Mouse (Mus musculus): ENCODE measurements around the gene Rpp21. TPM values are rescaled to one million over a fixed set of nuclear protein-coding genes. Genes with fewer than 3 reads are reported as not detected.

Rpp21 gene
- 133 and 167 TPM in 2 replicates for polyA plus RNA-seq (2014; fragmentation: Nextera tagmentation; extraction: Ambion mirVana)

- H3K4me2 ChIP-seq (replicated peaks; ENCODE audit: low read depth, low read length), result peak within 1 kb of the TSS; percentile 44
- no peak for ATAC-seq (ENCODE audit: insufficient number of reproducible peaks, insufficient read depth, low FRiP score, low read depth)
- H3K9ac ChIP-seq (replicated peaks; ENCODE audit: low read depth, low read length), result peak within 1 kb of the TSS; percentile 69
- no peaks in the 10 kb centered on the region for H3K27me3 ChIP-seq (ENCODE audit: control insufficient read depth, insufficient read depth, low read length)
- peaks cover 29% of the 10 kb centered on the region for H3K36me3 ChIP-seq (ENCODE audit: control insufficient read depth, insufficient read depth, low read length)
- 0 out of 2 replicates have a peak, but pooled peaks cover 4% of the 10 kb centered on the region for H3K4me1 ChIP-seq (ENCODE audit: control insufficient read depth, insufficient read depth, low read length)
- WGBS, result 49% methylated on average over 6 of the region's 6 CpGs
- peak within 1 kb of the TSS; percentile 84 for H3K4me3 ChIP-seq (ENCODE audit: low read depth, low read length)
- H3K27ac ChIP-seq (ENCODE audit: low read length), result peak within 1 kb of the TSS; percentile 68
- H3K9me3 ChIP-seq (ENCODE audit: control insufficient read depth, low read depth, low read length), result no peaks in the 10 kb centered on the region
Measured at GRCm38 (mm10) chr17:36257969-36258368, at the start of gene Rpp21. Rpp21 (minus strand) TSS chr17:36258069.

- Histone ChIP-seq H3K36me3 (ENCODE audit: control insufficient read depth, insufficient read depth, low read length) (no peaks in the 10 kb centered on the region), H3K4me3 (ENCODE audit: low read depth, low read length) (no peak within 1 kb of the TSS), H3K27ac (ENCODE audit: low read length) (no peak within 1 kb of the TSS), H3K27me3 (ENCODE audit: control insufficient read depth, insufficient read depth, low read length) (no peaks in the 10 kb centered on the region), H3K4me2 (replicated peaks; ENCODE audit: low read depth, low read length) (no peak within 1 kb of the TSS), H3K4me1 (ENCODE audit: control insufficient read depth, insufficient read depth, low read length) (no peaks in the 10 kb centered on the region), H3K9ac (replicated peaks; ENCODE audit: low read depth, low read length) (no peak within 1 kb of the TSS), H3K9me3 (ENCODE audit: control insufficient read depth, low read depth, low read length) (no peaks in the 10 kb centered on the region)
- no peak for ATAC-seq (ENCODE audit: insufficient number of reproducible peaks, insufficient read depth, low FRiP score, low read depth)
- 81% methylated on average over 2 of the region's 2 CpGs for WGBS
Measured at GRCm38 (mm10) chr17:36286390-36286789, 28.5 kb upstream of the Rpp21 start, which contains the start of gene H2-M10.2. H2-M10.2 (minus strand) TSS chr17:36286490.

DNA sequence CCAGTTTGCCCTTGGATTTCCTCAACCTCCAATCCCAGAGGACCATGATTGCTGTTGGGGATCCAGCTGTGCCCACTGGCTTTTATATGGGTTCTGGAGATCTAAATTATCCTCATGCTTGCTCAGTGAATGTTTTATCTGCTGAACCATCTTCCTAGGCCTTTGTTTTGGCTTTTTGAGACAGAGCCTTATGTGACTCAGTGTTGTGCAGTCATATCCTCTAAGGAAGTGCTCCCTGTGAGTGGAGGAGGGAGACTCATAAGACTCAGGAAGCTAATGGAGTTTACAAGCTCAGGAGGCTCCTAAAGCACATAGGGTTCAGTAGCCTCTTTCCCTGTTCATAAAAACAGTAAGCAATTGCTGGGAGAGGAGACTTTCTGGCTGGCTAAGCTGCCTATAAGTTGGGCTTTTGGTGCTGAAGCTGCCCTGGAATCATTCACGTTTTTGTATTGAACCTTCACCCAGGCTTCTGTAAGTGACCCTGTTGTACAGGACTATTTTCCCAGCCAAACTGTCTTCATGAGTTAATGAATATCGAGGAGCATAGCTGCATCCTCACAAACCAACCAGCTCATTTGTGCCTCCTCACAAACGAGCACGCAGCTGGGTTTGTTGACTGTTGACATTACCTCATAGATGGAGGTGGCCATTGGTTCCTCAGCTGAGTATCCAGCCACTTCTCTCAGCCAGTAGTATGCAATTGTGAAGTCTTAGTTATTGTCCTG lies 23.8 kb upstream of the Rpp21 start:
- ATAC-seq (ENCODE audit: insufficient number of reproducible peaks, insufficient read depth, low FRiP score, low read depth), result no peak
- no peaks in the 10 kb centered on the region for H3K9me3 ChIP-seq (ENCODE audit: control insufficient read depth, low read depth, low read length)
- H3K27ac ChIP-seq (ENCODE audit: low read length), result no peak overlapping the region

GRCm38 (mm10) chr17:36274776-36275175 lies 16.9 kb upstream of the Rpp21 start:
- ATAC-seq (ENCODE audit: insufficient number of reproducible peaks, insufficient read depth, low FRiP score, low read depth), result no peak
- Histone ChIP-seq H3K36me3 (ENCODE audit: control insufficient read depth, insufficient read depth, low read length) (peaks cover 11% of the 10 kb centered on the region), H3K4me3 (ENCODE audit: low read depth, low read length) (no peak overlapping the region), H3K27ac (ENCODE audit: low read length) (no peak overlapping the region), H3K9me3 (ENCODE audit: control insufficient read depth, low read depth, low read length) (no peaks in the 10 kb centered on the region), H3K4me2 (replicated peaks; ENCODE audit: low read depth, low read length) (no peak overlapping the region), H3K27me3 (ENCODE audit: control insufficient read depth, insufficient read depth, low read length) (no peaks in the 10 kb centered on the region), H3K4me1 (ENCODE audit: control insufficient read depth, insufficient read depth, low read length) (peaks cover 17% of the 10 kb centered on the region), H3K9ac (replicated peaks; ENCODE audit: low read depth, low read length) (no peak overlapping the region)
- 87% methylated on average over 4 of the region's 4 CpGs for WGBS

More for the DNA sequence above, 23.8 kb upstream of the Rpp21 start:
- WGBS, result 95% methylated on average over 4 of the region's 4 CpGs
- Histone ChIP-seq H3K4me2 (replicated peaks; ENCODE audit: low read depth, low read length) (no peak overlapping the region), H3K4me3 (ENCODE audit: low read depth, low read length) (no peak overlapping the region), H3K36me3 (ENCODE audit: control insufficient read depth, insufficient read depth, low read length) (peaks cover 16% of the 10 kb centered on the region), H3K27me3 (ENCODE audit: control insufficient read depth, insufficient read depth, low read length) (no peaks in the 10 kb centered on the region), H3K9ac (replicated peaks; ENCODE audit: low read depth, low read length) (no peak overlapping the region), H3K4me1 (ENCODE audit: control insufficient read depth, insufficient read depth, low read length) (no peaks in the 10 kb centered on the region)

DNA sequence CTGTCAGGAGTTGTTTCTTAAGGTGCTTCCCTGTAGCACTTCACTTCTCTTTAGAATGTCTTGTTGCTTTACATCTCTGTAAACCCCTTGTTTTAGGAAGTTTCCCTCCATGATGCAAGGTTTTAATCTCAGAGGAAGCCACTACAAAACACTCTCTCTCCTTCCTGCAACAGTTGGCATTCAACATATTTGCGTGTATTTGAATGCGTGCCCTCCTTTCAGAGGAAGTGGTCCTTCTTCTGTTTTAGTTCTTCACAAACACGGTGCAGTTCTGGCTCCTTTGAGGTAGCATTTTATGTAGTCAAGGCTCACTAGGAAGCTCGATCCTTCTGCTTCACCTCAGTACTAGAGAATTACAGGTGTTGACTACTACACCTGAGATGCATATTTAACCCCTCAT lies 15.9 kb upstream of the Rpp21 start:
- Histone ChIP-seq H3K4me3 (ENCODE audit: low read depth, low read length) (no peak overlapping the region), H3K9me3 (ENCODE audit: control insufficient read depth, low read depth, low read length) (no peaks in the 10 kb centered on the region), H3K27me3 (ENCODE audit: control insufficient read depth, insufficient read depth, low read length) (no peaks in the 10 kb centered on the region), H3K4me2 (replicated peaks; ENCODE audit: low read depth, low read length) (no peak overlapping the region), H3K4me1 (ENCODE audit: control insufficient read depth, insufficient read depth, low read length) (peaks cover 17% of the 10 kb centered on the region), H3K36me3 (ENCODE audit: control insufficient read depth, insufficient read depth, low read length) (peaks cover 11% of the 10 kb centered on the region), H3K27ac (ENCODE audit: low read length) (no peak overlapping the region), H3K9ac (replicated peaks; ENCODE audit: low read depth, low read length) (no peak overlapping the region)
- WGBS, result 87% methylated on average over 4 of the region's 4 CpGs
- no peak for ATAC-seq (ENCODE audit: insufficient number of reproducible peaks, insufficient read depth, low FRiP score, low read depth)

DNA sequence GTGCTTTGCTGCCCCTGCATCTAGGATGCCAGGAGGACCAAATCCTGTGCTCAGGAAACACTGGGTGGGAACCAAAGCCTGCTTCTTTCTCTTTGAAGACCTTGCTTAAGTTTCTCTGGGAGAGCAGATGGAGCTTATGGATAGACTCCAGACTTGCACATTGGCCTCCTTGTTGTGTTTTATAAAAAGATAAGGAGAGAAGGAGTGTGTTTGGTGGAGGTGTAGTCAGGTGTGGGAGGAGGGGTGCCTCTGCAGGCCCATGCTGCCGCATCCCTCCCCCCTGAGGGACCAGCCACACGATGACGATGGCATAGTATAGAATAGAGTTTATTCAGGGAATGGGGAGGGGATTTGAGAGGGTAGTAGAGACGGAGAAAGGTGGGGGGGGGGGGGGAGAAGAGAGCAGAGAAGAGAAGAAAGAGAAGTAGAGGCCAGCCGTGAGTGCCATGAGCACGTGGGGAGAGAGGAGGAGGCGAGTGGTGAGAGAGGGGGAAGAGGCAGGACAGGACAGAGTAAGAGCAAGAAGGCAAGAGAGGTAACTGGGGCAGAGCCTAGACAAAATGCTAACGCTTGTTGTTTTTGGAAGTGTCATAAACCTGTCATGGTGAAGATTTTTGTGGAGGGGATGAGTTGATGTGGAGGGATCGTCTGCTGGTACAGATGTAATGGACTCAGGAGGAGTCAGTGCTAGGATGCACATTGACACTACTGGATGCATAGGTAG lies 14.9 kb upstream of the Rpp21 start:
- 74% methylated on average over 9 of the region's 9 CpGs for WGBS
- no peak for ATAC-seq (ENCODE audit: insufficient number of reproducible peaks, insufficient read depth, low FRiP score, low read depth)
- no peaks in the 10 kb centered on the region for H3K27me3 ChIP-seq (ENCODE audit: control insufficient read depth, insufficient read depth, low read length)
- peak overlapping the region; percentile 92 for H3K4me2 ChIP-seq (replicated peaks; ENCODE audit: low read depth, low read length)
- no peaks in the 10 kb centered on the region for H3K9me3 ChIP-seq (ENCODE audit: control insufficient read depth, low read depth, low read length)
- H3K27ac ChIP-seq (ENCODE audit: low read length), result no peak overlapping the region
- H3K9ac ChIP-seq (replicated peaks; ENCODE audit: low read depth, low read length), result 0 out of 2 replicates have a peak overlapping the region, but pooled peaks have one; percentile 91
- peaks cover 17% of the 10 kb centered on the region for H3K4me1 ChIP-seq (ENCODE audit: control insufficient read depth, insufficient read depth, low read length)
- H3K36me3 ChIP-seq (ENCODE audit: control insufficient read depth, insufficient read depth, low read length), result peaks cover 13% of the 10 kb centered on the region
- peak overlapping the region; percentile 89 for H3K4me3 ChIP-seq (ENCODE audit: low read depth, low read length)

DNA sequence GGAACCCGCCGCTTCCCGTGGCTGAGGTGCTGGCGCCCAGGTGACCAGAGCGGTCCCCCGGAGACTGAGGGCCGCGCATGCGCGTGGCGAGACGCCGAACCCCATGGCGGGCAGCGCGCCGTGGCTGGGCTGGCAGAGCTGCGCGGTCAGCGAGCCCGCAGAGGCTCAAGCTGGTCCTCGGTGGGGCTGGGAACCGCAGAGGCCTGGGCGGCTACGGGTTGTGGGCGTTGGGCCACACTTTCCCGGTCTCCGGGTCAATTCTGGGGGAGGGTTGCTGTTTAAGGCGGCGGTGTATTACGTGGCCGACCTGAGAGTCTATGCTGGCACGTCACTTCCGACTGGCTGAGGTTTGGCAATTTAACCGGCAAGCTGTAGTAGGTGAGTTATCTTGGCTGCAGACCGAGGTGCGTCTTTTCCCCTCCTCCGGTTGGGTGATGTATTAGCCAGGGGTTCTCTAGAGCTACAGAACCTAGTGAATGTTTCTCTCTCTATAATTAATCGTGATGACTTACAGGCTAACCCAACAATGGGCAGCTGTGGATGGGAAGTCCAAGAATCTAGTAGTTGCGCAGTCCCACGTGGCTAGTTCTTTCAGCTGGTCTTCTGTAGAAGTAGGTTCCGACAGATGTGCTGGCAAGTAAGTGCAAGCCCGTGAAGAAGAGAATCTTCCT lies 13.9 kb upstream of the Rpp21 start, which contains the start of gene Trim39:
TSS of gene Trim39 (minus strand) at position 662 of the 671 bp plus-strand sequence.
- peak; percentile 82 for ATAC-seq (ENCODE audit: insufficient number of reproducible peaks, insufficient read depth, low FRiP score, low read depth)
- WGBS, result 1% methylated on average over 43 of the region's 43 CpGs
- no peaks in the 10 kb centered on the region for H3K9me3 ChIP-seq (ENCODE audit: control insufficient read depth, low read depth, low read length)
- H3K4me1 ChIP-seq (ENCODE audit: control insufficient read depth, insufficient read depth, low read length), result peaks cover 17% of the 10 kb centered on the region
- peak within 1 kb of the TSS; percentile 92 for H3K4me2 ChIP-seq (replicated peaks; ENCODE audit: low read depth, low read length)
- H3K27ac ChIP-seq (ENCODE audit: low read length), result peak within 1 kb of the TSS; percentile 94
- H3K36me3 ChIP-seq (ENCODE audit: control insufficient read depth, insufficient read depth, low read length), result peaks cover 24% of the 10 kb centered on the region
- H3K27me3 ChIP-seq (ENCODE audit: control insufficient read depth, insufficient read depth, low read length), result no peaks in the 10 kb centered on the region
- H3K4me3 ChIP-seq (ENCODE audit: low read depth, low read length), result peak within 1 kb of the TSS; percentile 89
- peak within 1 kb of the TSS; percentile 91 for H3K9ac ChIP-seq (replicated peaks; ENCODE audit: low read depth, low read length)

- Histone ChIP-seq H3K27ac (ENCODE audit: low read length) (peak overlapping the region; percentile 94), H3K4me2 (replicated peaks; ENCODE audit: low read depth, low read length) (peak overlapping the region; percentile 92), H3K27me3 (ENCODE audit: control insufficient read depth, insufficient read depth, low read length) (no peaks in the 10 kb centered on the region), H3K9me3 (ENCODE audit: control insufficient read depth, low read depth, low read length) (no peaks in the 10 kb centered on the region), H3K4me1 (ENCODE audit: control insufficient read depth, insufficient read depth, low read length) (peaks cover 17% of the 10 kb centered on the region), H3K36me3 (ENCODE audit: control insufficient read depth, insufficient read depth, low read length) (peaks cover 26% of the 10 kb centered on the region), H3K9ac (replicated peaks; ENCODE audit: low read depth, low read length) (peak overlapping the region; percentile 91), H3K4me3 (ENCODE audit: low read depth, low read length) (peak overlapping the region; percentile 89)
- ATAC-seq (ENCODE audit: insufficient number of reproducible peaks, insufficient read depth, low FRiP score, low read depth), result peak; percentile 89
- WGBS, result under 1% methylated on average over 80 of the region's 84 CpGs
Measured at GRCm38 (mm10) chr17:36270956-36271585, 13.2 kb upstream of the Rpp21 start.

Measured in stomach, embryonic 14.5 days (tissue).